Mouse (Mus musculus): Measurements from ENCODE around the gene Prcd. TPM values are rescaled to one million over a fixed set of nuclear protein-coding genes. Genes with fewer than 3 reads are reported as not detected.

The Prcd gene
- polyA plus RNA-seq, 1 experiment: not detected

- peaks cover 6% of the 10 kb centered on the region; the same call in 1 of the 2 replicates for H3K4me1 ChIP-seq (ENCODE audit: control insufficient read depth, insufficient read depth, low read length)
Observed at GRCm38 (mm10) chr11:116617641-116618040, 35.7 kb upstream of the Prcd start.

GRCm38 (mm10) chr11:116618666-116619065 is 34.7 kb upstream of the Prcd start:
- peaks cover 6% of the 10 kb centered on the region; the same call in 1 of the 2 replicates for H3K4me1 ChIP-seq (ENCODE audit: control insufficient read depth, insufficient read depth, low read length)
- TF ChIP-seq POLR2A (IDR thresholded peaks at IDR 0.05; ENCODE audit: low read depth, low read length) (no peak), CTCF (IDR thresholded peaks at IDR 0.05; ENCODE audit: borderline replicate concordance, insufficient read depth, low read length) (no peak)
- H3K27ac ChIP-seq (ENCODE audit: insufficient read depth, low read length): no peak overlapping the region
- H3K4me3 ChIP-seq (ENCODE audit: insufficient read depth, low read length): no peak overlapping the region

More at GRCm38 (mm10) chr11:116617641-116618040, 35.7 kb upstream of the Prcd start:
- TF ChIP-seq CTCF (IDR thresholded peaks at IDR 0.05; ENCODE audit: borderline replicate concordance, insufficient read depth, low read length) (no peak), POLR2A (IDR thresholded peaks at IDR 0.05; ENCODE audit: low read depth, low read length) (no peak)
- Histone ChIP-seq H3K4me3 (ENCODE audit: insufficient read depth, low read length) (no peak overlapping the region), H3K27ac (ENCODE audit: insufficient read depth, low read length) (no peak overlapping the region)

GRCm38 (mm10) chr11:116619156-116619555 is 34.2 kb upstream of the Prcd start:
- no peak for TF ChIP-seq POLR2A (IDR thresholded peaks at IDR 0.05; ENCODE audit: low read depth, low read length)
- TF ChIP-seq CTCF (IDR thresholded peaks at IDR 0.05; ENCODE audit: borderline replicate concordance, insufficient read depth, low read length): no peak
- Histone ChIP-seq H3K27ac (ENCODE audit: insufficient read depth, low read length) (no peak overlapping the region), H3K4me3 (ENCODE audit: insufficient read depth, low read length) (no peak overlapping the region), H3K4me1 (ENCODE audit: control insufficient read depth, insufficient read depth, low read length) (peaks cover 6% of the 10 kb centered on the region; the same call in 1 of the 2 replicates)

DNA sequence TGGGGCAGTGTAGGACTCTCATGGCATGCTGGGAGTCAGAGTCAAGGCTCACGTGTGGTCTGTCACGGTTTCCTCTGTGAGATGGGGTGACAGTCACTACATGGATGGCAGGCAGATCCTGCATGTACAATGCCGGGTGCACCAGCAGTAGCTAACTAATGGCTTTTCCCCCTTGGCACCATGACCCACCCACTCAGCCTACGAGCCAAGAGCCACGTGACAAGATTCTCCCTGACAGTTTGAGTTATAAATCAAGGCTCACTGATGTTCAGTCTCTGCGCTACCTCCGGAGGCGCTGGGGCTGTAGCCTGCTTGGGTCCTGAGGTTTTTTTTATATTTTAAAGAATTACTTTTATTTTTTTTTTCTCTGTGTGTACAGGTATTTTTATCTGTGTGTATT is 33.8 kb upstream of the Prcd start:
- peaks cover 6% of the 10 kb centered on the region; the same call in 1 of the 2 replicates for H3K4me1 ChIP-seq (ENCODE audit: control insufficient read depth, insufficient read depth, low read length)
- TF ChIP-seq POLR2A (IDR thresholded peaks at IDR 0.05; ENCODE audit: low read depth, low read length): no peak
- no peak for TF ChIP-seq CTCF (IDR thresholded peaks at IDR 0.05; ENCODE audit: borderline replicate concordance, insufficient read depth, low read length)
- H3K27ac ChIP-seq (ENCODE audit: insufficient read depth, low read length): no peak overlapping the region
- H3K4me3 ChIP-seq (ENCODE audit: insufficient read depth, low read length): no peak overlapping the region

DNA sequence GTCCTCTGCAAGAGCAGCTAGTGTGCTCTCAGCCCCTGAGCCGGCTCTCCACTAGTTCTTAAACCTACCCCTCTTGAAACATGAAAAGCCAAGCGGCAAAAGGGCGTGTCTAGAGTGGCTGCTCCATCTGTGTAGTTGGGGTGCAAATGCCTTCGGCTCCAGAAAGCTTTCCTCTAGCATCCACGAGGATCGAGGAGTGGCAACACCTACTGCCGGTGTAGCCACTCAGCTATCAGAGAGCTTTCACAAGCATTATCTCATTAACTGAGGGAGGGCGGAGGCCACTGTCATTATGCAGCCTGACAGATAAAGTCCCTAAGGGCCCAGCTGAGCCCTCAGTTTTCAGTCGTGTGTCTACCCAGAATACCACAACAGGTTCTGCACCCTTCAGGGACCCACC is 33.3 kb upstream of the Prcd start:
- no peak for TF ChIP-seq CTCF (IDR thresholded peaks at IDR 0.05; ENCODE audit: borderline replicate concordance, insufficient read depth, low read length)
- TF ChIP-seq POLR2A (IDR thresholded peaks at IDR 0.05; ENCODE audit: low read depth, low read length): no peak
- Histone ChIP-seq H3K27ac (ENCODE audit: insufficient read depth, low read length) (no peak overlapping the region), H3K4me3 (ENCODE audit: insufficient read depth, low read length) (no peak overlapping the region), H3K4me1 (ENCODE audit: control insufficient read depth, insufficient read depth, low read length) (peaks cover 6% of the 10 kb centered on the region; the same call in 1 of the 2 replicates)

DNA sequence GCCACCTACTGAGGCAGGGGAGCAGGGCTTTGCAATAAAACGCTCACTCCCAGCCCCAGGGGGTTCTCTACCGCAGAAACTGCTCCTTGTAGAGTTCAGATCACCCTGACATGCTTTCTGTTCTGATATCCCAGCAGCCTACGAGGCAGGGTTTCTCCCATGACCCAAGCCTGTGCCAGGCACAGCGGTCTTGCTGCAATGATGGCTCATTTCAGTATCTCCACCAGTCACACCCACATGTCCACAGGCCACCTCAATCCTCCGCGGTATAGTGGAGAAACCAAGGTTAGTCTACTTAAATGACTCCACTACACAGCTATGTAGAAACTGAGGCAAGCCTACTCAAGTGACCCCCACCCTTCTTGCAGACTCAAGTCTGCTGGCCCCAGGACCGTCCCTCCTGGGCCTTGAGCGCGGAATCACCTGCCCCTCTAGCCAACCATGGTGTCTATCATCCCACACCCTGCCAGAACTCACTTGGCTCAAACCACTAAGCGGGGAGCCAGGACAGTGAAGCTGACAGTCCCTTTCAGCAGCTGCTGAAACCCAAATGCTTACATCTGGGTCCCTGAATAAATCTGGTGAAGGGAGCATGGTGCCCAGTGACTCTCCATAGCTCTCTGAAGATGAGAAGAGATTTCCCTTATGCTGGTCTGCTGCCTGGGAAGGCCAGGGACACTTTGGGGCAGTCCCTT is 32.6 kb upstream of the Prcd start:
- no peak for TF ChIP-seq CTCF (IDR thresholded peaks at IDR 0.05; ENCODE audit: borderline replicate concordance, insufficient read depth, low read length)
- TF ChIP-seq POLR2A (IDR thresholded peaks at IDR 0.05; ENCODE audit: low read depth, low read length): no peak
- Histone ChIP-seq H3K27ac (ENCODE audit: insufficient read depth, low read length) (no peak overlapping the region; the same call in 1 of the 2 replicates), H3K4me3 (ENCODE audit: insufficient read depth, low read length) (no peak overlapping the region), H3K4me1 (ENCODE audit: control insufficient read depth, insufficient read depth, low read length) (peaks cover 6% of the 10 kb centered on the region; the same call in 1 of the 2 replicates)

GRCm38 (mm10) chr11:116621258-116621704 is 32.1 kb upstream of the Prcd start:
- no peak overlapping the region for H3K4me3 ChIP-seq (ENCODE audit: insufficient read depth, low read length)
- H3K27ac ChIP-seq (ENCODE audit: insufficient read depth, low read length): no peak overlapping the region; the same call in 1 of the 2 replicates
- peaks cover 6% of the 10 kb centered on the region; the same call in 1 of the 2 replicates for H3K4me1 ChIP-seq (ENCODE audit: control insufficient read depth, insufficient read depth, low read length)
- no peak for TF ChIP-seq POLR2A (IDR thresholded peaks at IDR 0.05; ENCODE audit: low read depth, low read length)
- no peak for TF ChIP-seq CTCF (IDR thresholded peaks at IDR 0.05; ENCODE audit: borderline replicate concordance, insufficient read depth, low read length)

DNA sequence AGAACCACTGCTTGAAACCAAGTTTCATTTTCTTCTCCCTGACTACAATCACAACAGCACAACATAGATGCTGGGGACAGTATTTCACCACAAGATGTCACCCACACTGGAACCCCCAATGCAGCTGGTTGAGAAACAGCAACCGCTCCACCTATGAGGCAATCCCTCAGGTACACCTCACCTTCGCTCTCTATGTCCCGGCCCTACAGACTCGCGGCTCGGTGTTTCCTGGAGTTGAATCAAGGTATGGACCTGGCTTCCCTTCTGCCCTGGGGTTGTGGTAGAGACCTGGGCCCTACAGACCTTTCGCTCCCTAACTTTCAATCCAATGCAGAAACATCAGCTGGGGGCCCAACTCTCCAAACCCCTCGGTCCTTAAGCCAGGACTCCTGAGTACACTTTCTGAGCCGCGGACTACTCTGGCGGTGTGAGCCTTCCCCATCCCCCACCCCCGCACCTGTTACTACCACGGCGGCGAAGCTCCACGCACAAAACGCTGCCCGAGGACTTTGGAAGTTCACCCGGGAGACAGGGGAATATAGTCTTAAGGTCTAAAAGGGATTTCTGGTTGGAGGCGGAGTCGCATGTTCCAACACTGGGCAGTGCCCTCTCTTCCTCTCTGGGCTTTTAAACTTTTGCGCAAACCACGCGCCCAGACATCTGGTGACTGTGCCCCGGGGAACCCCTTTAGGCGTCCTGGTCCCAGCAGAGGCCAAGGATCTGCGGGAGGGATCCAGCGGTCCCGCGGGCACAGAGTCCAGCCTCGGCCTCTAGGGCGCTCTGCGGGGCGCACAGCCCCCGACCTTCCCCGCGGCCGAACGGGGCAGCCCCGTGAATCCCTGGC is 29.8 kb upstream of the Prcd start:
- H3K4me1 ChIP-seq (ENCODE audit: control insufficient read depth, insufficient read depth, low read length): 0 out of 2 replicates have a peak, but pooled peaks cover 2% of the 10 kb centered on the region
- TF ChIP-seq POLR2A (IDR thresholded peaks at IDR 0.05; ENCODE audit: low read depth, low read length): no peak
- TF ChIP-seq CTCF (IDR thresholded peaks at IDR 0.05; ENCODE audit: borderline replicate concordance, insufficient read depth, low read length): no peak
- H3K27ac ChIP-seq (ENCODE audit: insufficient read depth, low read length): no peak overlapping the region
- H3K4me3 ChIP-seq (ENCODE audit: insufficient read depth, low read length): peak overlapping the region; percentile 57

- Histone ChIP-seq H3K4me1 (ENCODE audit: control insufficient read depth, insufficient read depth, low read length) (0 out of 2 replicates have a peak, but pooled peaks cover 2% of the 10 kb centered on the region), H3K4me3 (ENCODE audit: insufficient read depth, low read length) (peak overlapping the region; percentile 57), H3K27ac (ENCODE audit: insufficient read depth, low read length) (peak overlapping the region; percentile 34)
- TF ChIP-seq POLR2A (IDR thresholded peaks at IDR 0.05; ENCODE audit: low read depth, low read length): peak; percentile 82
- no peak for TF ChIP-seq CTCF (IDR thresholded peaks at IDR 0.05; ENCODE audit: borderline replicate concordance, insufficient read depth, low read length)
Observed at GRCm38 (mm10) chr11:116624131-116624832, 29.1 kb upstream of the Prcd start.

Measured in embryonic fibroblast, embryonic 13.5 days (primary cell).